Mouse (Mus musculus): ENCODE results near the gene Nfat5.

Gene Nfat5

DNA sequence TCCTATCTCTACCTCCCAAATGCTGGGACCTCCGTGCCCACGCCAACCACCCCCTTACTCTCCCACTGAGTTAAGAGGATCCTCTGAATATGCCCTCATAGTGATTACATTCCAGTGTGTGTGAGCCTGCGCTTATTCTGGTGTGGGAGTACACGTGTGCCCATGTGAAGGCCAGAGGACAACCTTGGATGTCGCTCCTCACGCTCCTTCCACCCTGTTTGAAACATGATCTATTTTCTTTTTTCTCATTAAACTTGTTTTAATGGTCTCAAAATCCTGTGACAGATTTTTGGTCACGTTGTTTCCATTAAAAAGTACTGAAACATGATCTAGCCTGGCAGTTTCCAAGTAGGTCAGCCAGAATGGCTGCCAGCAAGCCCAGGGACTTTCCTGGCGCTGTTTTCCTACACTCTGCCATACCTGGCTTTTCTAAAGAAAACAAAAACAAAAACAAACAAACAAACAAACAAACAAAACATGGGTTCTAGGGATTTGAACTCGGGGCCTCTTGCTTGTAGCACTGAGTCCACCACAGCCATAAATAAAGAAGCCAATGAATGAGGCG lies 102.9 kb downstream of the Nfat5 start:
- no peak for DNase-seq (ENCODE audit: low read depth, low spot score)

DNA sequence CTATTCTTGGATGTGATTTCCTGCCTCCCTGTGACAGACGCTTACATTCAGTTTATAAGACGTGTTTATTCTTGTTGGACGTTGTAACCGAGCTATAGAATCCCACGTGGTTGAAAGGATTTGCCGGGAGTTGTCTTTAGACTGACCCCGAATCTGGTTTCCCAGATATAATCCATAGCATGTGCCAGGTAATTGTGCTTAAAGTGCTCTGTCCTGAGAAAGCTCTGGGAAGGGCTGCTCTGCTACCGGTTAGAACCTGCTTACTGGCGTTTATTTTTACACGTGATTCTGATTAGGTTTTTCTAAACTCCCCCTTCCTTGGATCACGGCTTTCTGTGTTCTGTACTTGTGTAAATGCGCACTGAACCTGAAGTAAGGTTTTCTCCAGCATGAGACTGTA lies 104.4 kb downstream of the Nfat5 start:
- DNase-seq (ENCODE audit: low read depth, low spot score), result no peak

- DNase-seq (ENCODE audit: low read depth, low spot score), result no peak
Measured at GRCm38 (mm10) chr8:107399495-107399894, 106.2 kb downstream of the Nfat5 start.

- no peak for DNase-seq (ENCODE audit: low read depth, low spot score)
Measured at GRCm38 (mm10) chr8:107401866-107402265, 108.6 kb downstream of the Nfat5 start.

- no peak for DNase-seq (ENCODE audit: low read depth, low spot score)
Measured at GRCm38 (mm10) chr8:107403038-107403781, 109.9 kb downstream of the Nfat5 start, which contains the start of gene Nqo1. Gene Nqo1, minus strand, starts transcription at chr8:107403206.

DNA sequence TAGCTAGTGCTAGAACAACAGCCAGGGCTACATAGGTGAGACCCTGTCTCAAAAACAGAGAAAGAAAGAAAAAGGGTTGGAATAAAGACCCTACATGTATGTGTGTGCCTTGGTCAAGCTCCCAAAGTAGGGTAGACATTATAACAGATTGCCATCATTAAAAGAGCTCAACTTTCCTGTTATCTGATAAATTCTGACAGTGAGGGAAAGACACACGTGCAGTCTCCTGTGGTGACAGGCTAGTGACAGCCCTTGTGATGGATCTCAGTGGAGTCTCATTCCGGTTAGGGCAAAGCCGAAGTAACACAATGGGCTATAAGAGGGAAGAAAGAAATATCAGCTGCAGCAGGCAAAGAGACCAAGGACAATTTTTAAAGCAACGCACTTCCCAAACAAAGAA lies 110.8 kb downstream of the Nfat5 start:
- no peak for DNase-seq (ENCODE audit: low read depth, low spot score)

DNA sequence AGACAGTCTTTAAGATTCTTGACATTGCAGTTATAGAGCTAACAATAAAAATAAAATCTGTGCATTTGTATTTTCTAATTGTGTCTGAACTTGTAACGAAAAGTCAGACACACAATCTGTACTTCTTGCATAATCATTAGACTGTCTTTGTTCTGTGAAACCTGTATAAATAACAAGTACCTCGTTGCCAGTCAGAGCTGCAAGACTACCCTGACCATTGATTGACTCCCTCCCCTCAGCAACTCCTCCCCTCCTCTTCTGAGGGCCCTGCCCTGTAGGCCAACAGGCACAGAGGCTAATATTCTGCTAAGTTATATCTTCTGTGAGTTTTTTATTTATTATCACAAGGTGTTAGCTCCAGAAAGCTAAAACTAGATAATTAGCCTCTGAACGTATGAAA lies 112.7 kb downstream of the Nfat5 start:
- no peak for DNase-seq (ENCODE audit: low read depth, low spot score)

DNA sequence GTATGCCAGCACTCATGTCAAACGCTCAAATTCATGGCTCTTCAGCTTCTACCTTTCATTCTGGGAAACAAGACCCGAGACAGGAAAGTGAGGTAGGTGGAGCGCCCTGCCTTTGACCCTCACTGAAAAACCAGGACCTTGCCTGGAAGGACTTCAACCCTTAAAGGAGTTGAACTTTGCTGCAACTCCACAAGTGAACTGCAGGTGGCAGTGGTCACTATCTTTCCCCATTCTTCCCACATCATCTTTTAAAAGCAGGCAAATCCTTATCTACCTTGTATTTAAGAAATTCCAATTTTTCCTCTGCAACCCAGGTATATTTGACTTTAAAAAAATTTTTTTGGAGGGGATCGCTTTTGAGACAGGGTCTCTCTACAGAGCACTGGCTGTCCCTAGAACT lies 118.1 kb downstream of the Nfat5 start:
- DNase-seq (ENCODE audit: low read depth, low spot score), result no peak

- no peak for DNase-seq (ENCODE audit: low read depth, low spot score)
Measured at GRCm38 (mm10) chr8:107412552-107412951, 119.3 kb downstream of the Nfat5 start.

GRCm38 (mm10) chr8:107413881-107414280 lies 120.6 kb downstream of the Nfat5 start:
- DNase-seq (ENCODE audit: low read depth, low spot score), result no peak

GRCm38 (mm10) chr8:107417001-107417400 lies 123.7 kb downstream of the Nfat5 start:
- no peak for DNase-seq (ENCODE audit: low read depth, low spot score)

DNA sequence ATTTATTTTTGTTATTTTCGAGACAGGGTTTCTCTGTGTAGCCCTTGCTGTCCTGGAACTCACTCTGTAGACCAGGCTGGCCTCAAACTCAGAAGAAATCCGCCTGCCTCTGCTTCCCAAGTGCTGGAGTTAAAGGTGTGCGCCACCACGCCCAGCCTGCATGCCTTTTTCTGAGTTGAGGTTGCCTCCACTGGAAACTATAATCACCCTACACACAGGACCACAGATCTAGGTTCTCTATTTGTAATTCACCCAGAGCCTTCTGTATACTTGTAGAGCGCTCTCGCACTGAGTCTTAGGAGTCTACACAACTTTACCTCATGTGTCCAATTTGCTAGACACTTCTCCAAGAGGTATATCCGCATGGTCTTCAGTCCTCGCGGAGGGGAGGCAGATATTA lies 130.9 kb downstream of the Nfat5 start:
- DNase-seq (ENCODE audit: low read depth, low spot score), result no peak

GRCm38 (mm10) chr8:107424597-107425229 lies 131.4 kb downstream of the Nfat5 start, which contains the start of gene Nob1:
Gene Nob1, minus strand, starts transcription at chr8:107425051.
- DNase-seq (ENCODE audit: low read depth, low spot score), result peak; percentile 90

DNA sequence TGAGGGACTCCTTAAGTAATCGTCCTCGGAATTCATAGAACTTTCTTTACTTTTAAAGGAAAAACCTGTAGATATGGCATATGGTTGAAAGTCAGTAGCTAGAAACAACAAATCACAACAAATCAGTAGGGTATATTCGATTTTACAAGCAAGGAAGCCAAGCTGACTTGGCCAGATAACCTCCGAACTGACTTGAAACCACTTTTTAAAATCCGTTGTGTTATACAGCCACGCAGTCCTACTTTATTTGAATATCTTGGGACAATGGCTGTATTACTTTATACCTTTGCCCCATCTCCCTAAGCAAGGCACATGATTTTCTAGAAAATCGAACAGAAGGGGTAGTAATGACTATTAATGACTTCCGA lies 131.9 kb downstream of the Nfat5 start:
- no peak for DNase-seq (ENCODE audit: low read depth, low spot score)
